Mouse (Mus musculus) kidney, adult 2 months (tissue): Measurements from ENCODE around the gene Sv2a.

Source experiments
- CTCF ChIP-seq: fragments of 200-500 bp; conservative IDR thresholded peaks from 2 replicates; pipeline ENCODE4 v1.5.1; 2011; ENCODE audit warnings: low read depth, mild to moderate bottlenecking, control low read depth, low read length, moderate library complexity, mixed read lengths; ENCODE audit not compliant: insufficient read depth, insufficient read length
- POLR2A ChIP-seq: fragments of 200-500 bp; IDR thresholded peaks from one replicate; pipeline ENCODE4 v1.6.1; 2011; ENCODE audit warnings: low read depth, low read length, control low read depth

GRCm38 (mm10) chr3:96243921-96244572 lies 63.1 kb downstream of the Sv2a start:
- no peak for TF ChIP-seq POLR2A
- no peak for TF ChIP-seq CTCF
